Mouse (Mus musculus) spleen, postnatal 36 days (tissue): ENCODE data around the gene Zfp810.
A peak's percentile ranks its signal among the peaks of the same experiment; 100 is the strongest.
"Not testable (repeated sequence)": the region's sequence is repeated elsewhere in the genome, so short reads cannot be mapped to it uniquely, and the experiment has no call there.

Experiments used
- DNase-seq, 2 experiments: peaks; one replicate each; pipeline ENCODE4 v3.0.0; 2022; ENCODE audit warnings: low spot score in 2 of 2, mixed read lengths in 1 of 2

The Zfp810 gene

DNA sequence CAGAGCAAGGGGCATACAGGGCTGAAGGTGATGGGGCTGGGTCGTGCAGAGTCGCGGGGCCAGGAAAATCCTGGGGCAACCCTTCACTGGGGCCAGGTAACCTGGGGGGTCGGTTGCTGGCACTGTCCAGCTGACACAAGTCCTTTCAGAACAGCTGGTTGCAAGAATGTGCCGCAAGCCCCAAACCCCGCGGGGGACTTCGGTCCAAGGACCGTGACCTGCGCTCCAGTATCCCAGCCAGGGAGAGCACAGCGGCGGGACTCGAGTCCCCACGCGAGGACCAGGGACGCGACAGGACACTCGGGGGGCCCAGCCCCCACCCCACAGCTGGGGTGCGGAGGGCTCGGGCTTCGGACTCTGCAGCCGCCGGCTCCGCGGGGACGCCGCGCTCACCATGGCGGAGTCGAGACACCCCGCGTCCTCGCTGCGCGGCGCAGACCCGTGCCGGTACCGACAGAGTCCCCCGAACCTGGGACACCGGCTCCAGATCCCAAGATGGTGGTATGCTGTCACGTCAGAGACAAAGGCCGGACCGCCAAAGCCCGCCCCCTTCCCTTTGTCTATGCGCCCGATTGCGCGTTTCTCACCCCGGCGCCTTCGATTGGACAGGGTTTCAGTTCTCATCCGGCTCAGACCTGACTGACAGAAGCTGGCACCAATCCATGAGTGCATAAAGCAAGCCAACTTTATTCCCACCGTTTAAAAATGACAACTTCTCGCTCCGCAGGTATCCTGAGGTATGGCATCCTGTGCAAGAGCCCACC lies at the start of gene Zfp810:
Gene Zfp810 (minus strand): TSS at position 493 of the 764 bp plus-strand sequence.
- peak; percentile 94 for DNase-seq

DNA sequence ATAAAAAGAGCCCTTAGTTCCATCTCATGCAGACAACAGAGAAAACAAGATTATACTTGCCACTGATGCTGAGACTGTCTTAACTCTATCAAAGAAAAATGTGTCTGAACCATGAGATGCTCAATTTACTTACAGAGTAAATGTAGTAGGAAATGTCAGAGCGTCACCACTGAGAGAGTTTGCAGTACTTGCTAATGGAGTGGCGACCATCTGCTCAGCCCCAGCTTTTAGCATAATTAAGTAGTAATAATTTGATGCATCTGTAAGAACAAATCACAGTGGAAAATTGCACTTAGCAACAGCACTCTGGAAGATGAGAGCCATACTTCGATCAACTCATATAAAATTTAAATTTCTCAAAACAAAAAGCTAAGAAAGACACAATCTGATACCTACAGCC lies 48.5 kb upstream of the Zfp810 start:
- no peak for DNase-seq

DNA sequence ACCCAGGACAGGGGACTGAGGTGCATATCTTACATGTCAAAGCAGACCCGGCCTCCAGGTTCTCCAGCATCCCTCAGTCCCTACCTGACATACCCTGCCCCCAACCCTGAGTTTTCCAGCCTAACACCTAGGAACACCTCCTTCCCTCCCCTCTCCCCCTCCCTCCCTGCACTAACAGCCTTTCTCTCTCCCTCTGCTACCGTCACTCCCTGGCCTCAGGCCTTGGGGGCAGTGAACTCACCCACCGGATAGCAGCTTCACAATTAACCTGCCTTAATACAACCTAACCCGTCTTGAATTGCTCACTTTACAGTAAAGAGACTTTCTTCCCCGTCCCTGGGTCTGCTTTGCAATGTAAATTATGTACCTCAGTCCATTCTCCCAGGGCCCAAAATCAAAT lies 46.5 kb upstream of the Zfp810 start:
- no peak for DNase-seq

DNA sequence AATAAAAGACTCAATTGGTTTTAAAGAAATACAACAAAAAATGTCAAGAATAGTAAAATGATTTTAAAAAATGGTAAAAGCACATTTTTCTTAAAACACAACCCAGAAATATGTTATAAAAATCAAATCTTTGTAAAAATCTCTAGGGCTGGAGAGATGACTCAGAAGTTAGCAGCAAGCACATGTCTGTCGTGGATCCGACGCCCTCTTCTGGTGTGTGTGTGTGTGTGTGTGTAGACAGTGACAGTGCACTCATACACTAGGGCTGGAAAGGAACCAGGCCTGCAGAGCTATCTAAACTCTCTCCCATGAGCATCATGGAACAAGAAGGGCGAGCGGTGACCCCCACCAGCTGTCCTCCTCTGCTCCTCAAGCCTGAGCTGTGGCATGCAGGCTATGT lies 46.0 kb upstream of the Zfp810 start:
- DNase-seq, result no peak

DNA sequence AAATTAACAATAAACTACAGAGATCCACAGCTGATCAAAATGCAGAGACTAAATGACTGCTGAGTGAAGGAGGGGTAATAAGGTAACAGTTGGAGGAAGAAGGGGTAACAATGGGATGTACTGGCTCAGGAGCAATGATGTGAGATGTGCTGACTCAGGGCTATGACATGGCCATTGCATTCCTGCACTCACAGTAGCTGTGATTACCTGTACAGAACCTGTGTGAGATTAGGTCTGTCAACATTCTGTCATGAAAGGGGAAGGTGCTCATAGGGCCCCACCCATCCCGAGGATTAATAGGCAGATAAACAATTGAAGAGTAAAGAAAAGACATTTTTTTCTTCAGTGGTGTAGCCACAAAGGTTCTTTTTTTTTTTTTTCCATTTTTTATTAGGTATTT lies 32.9 kb upstream of the Zfp810 start:
- no peak for DNase-seq

DNA sequence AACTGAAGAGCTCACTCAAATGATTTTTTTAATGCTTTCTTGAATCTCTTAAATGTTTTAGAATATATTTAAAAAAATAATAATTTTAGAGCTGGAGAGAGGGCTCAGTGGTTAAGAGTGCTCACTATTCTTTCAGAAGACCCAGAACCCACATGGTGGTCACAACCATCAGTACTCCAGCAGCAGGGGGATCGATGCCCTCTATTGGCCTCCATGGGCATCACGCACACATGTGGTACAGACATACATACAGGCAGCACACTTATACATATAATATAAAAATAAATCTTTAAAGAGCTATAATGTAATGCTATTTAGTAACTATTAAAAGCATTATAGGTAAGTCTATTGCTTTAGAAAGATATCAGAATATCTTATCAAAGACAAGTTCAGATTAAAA lies 29.8 kb upstream of the Zfp810 start:
- DNase-seq, result no peak

DNA sequence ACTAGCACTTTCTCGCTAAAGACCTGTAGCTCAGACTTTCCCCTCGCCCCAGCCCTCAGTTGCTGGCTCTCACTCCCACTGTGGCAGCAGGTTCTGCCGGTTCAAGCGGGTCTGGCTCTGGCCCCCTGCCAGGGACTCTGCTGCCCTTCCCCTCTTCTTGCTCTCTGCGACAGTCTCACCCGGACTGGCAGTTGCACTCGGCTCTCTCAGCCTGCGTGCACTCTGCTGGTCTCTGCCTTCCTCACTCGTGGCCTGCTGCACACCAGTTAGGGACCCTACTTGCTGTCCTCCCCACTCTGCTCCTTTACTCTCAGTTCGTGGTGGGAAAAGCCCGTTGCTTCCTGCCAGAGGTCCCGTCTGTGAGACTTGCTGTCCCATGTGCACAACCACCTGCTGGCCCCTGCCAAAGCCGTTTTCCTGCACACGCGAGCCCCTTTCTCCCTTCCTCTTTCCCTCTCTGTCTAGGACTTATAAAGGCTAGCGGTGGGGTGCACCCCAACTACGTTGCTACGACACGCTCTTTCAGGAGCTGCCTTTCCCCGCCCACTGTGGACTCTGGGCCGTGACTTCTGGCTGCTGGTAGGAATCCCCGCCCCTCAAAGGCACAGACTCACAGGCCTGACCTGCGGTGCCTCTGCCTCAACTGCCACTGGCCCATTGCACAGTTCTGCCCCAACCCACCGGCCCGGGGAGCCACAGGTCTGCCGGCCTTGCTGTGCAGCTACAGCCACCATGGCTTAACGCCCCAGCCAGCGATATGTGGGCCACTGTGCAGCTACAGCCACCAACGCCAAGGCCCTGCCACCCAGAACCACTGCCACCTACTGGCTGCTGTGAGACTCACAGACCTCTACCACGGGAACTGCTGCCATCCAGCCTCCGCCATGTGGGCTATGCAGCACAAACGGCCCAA lies 20.3 kb upstream of the Zfp810 start:
- peak; percentile 88 to 89 for DNase-seq

DNA sequence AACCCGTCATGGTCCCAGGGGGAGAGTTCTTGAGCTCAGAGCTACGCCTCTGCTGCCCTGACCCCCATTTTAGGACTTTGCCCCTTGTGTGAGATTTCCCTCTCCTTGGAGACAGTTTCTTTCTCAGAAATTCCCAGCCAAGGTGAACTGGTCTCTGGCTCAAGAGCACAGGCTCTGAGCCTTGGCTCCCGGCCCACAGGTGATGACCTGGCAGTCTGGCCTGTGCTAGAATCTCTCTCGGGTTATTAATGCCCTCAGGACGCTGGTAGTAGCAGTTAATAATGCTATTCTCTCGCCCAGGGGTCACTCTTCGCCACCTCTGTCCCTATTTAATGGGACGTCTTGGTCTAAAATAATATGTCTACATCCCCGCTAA lies 19.6 kb upstream of the Zfp810 start:
- no peak for DNase-seq

DNA sequence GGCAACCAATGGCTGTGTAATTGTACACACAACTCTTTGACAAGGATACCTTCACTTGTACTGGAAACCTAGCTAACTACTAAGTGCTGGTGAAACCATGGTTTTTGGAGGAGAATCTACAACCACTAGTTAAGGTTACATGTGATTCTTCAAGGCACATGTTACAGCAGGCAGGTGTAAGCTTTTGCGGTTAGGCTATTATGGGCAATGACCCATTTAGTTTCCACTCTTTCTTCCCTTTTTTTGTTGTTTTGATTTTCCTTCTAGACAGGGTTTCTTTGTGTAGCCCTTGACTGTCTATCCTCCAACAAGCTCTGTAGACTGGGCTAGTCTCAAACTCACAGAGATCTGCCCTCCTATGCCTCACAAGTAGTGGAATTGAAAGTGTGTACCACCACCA lies 17.1 kb upstream of the Zfp810 start:
- peak; percentile 44 to 55 for DNase-seq

DNA sequence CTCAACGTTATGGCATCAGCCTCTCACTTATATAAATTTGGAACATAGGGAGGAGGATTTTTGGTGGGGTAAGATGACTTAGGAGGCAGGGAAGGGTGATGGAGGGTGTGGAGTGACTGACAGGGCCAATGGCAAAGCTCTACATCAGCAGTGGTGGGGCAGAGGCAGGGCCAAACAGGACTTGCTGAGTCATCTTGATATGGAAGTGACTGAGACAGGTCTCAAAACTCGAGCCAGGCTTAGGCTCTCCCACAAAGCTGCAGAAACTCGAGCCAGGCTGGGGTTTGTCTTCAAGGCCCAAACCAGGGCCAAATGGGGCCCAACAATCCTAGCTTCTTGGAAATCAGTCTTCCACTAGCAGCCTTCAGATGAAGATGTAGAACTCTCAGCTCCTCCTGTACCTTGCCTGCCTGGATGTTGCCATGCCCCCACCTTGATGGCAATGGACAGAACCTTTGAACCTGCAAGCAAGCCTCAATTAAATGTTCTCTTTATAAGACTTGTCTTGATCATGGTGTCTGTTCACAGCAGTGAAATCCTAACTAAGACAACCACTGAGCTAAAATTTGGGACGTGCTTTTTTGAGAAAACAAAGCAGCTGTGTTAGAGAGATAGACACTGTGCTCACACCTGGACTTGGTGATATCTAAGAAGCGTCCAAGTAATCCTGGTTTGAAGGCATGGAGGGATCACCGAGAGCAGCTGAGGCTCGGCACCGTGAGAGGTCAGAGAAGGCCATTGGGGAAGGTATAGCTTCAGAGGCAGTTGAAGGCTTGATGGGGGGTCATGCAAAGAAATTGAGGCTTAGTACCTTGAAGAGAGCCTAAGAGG lies 15.1 kb upstream of the Zfp810 start:
- DNase-seq, result no peak

DNA sequence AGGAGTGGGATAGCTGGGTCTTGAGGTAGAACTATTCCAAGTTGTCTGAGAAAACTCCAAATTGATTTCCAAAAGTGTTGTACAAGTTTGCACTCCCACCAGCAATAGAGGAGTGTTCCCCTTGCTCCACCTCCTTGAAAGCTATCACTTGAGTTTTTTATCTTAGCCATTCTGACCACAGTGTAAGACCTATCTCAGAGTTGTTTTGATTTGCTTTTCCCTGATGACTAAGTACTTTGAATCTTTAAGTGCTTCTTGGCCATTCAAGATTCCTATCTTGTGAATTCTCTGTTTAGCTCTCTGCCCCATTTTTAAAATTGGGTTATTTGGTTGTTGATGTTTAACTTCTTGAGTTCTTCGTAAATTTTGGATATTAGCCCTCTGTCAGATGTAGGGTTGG lies 11.7 kb upstream of the Zfp810 start:
- DNase-seq, result no peak

DNA sequence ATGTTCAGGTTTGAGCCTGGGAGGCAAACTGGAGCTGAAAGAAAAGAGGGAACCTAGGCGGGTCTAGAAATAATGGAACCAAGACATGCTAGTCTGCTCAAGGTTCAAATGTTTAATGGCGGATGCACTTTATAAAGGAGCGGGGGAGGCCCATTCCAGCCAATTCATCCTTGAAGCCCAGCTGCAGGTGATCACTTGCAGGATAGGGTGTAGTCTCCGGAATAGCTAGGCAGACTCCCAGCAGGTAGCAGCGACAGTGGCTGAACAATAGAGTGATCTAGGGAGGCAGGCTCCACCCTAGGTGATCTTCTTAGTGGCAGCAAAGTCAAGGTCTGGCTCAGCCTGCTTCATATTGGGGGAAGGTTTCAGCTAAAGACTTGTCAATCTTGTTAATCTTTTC lies 8.6 kb upstream of the Zfp810 start:
- DNase-seq, result not testable (repeated sequence)

DNA sequence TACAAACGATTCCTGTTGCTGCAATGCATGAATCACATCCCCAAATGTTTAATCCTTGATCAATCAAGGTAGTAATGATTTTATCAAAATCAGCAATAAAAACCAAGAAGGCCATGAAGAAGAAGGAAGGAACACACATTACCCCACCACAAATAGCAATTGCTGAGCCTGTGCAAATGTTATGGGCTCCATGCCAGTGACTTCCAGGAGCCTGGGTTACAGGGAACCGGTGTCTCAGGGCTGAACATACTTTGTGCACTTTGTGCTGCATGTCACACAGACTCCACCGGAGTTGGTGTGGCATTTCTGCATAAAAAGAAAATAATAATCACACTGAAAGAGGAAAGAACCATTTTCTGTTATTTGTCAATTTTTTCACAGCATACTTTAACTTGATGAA lies 6.6 kb upstream of the Zfp810 start:
- no peak for DNase-seq

DNA sequence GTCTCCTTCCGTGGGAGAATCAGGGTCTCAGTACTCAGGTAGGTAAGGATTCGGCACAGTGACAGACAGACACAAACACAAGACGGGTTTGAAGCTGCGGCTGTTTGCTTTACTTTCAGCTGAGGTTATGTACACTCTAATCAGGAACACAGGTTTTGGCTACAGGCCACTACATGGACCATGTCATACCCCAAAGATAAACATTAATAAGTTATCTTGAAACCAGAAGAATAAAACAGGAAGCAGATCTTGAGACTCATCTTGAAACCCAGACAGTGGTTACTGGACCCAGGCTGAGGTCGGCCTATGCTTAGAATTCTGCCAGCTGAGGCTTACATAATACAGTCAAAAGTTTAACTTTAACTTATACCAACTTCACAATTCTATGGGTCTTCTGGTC lies 5.8 kb upstream of the Zfp810 start:
- DNase-seq, result peak in 1 of 2 experiments; percentile 14

DNA sequence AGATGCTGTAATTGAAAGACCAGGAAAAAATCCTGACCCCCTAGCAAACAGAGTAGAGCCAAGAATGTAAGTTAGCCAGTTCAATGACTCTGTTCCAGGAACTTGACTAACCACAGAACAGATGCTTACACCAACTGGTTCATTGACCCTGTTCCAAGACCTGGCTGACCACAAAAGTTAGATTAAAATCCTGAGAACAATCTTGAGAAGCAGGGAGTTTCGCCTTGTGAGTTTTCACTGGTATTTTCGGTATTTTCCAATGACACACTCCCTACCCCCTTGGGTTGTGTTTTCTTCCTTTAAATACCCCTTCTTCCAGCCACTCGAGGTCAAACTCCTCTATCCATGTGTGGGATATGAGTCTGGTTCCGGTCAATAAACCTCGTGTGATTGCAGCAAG lies 2.2 kb upstream of the Zfp810 start:
- DNase-seq, result no peak

DNA sequence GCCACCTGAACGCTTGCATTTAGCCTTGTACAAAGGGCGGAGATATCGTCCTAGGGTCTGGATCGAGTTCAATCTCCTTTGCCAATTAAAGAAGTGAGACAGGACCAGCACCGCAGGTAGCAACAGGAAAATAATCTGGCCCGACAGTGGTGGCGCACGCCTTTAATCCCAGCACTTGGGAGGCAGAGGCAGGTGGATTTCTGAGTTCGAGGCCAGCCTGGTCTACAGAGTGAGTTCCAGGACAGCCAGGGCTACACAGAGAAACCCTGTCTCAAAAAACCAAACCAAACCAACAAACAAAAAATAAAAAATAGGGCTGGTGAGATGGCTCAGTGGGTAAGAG lies 443 bp upstream of the Zfp810 start:
- not testable (repeated sequence) for DNase-seq

DNA sequence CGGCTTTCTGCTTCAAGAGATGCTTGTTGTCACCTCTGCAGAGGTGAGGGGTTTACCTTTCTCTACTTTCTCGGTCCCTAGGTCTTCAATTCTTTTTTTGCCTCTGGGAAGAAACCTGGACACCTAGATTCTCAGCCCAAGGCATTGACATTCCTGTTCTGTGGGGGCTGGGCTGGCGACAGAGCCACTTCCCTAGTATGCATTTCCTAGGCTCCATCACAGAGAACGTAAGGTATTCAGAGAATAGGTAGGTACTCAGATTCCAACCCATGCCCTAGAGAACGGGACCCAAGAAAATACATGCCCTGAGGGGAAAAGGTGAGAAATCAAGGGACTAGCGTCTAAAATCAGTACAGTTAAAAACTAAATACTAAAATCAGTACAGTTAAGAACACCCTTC lies 722 bp downstream of the Zfp810 start:
- no peak for DNase-seq

DNA sequence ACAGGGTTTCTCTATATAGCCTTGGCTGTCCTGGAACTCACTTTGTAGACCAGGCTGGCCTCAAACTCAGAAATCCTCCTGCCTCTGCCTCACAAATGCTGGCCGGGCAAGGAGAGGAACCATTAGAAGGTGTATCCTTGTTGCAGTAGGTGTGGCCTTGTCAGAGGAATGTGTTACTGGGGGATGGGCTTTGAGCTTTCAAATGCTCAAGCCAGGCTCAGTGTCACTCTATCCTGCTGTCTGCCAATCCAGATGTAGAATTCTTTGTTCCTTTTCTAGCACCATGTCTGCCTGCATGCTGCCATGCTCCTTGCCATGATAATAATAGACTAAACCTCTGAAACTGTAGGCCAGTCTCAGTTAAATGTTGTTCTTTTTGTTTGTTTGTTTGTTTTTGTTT lies 5.2 kb downstream of the Zfp810 start:
- no peak for DNase-seq

DNA sequence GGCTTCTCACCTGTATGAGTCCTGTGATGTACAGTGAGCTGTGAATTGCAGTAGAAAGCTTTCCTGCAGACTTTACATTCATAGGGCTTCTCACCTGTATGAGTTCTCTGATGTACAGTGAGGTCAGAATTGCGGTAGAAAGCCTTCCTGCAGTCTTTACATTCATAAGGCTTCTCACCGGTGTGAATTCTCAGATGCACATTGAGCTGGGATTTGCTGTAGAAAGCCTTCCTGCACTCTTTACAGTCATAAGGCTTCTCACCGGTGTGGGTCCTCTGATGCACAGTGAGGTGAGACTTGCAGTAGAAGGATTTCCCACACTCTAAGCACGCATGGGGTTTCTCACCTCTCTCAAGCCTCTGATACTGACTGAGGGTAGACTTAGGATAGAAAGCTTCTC lies 28.7 kb downstream of the Zfp810 start:
- DNase-seq, result no peak

DNA sequence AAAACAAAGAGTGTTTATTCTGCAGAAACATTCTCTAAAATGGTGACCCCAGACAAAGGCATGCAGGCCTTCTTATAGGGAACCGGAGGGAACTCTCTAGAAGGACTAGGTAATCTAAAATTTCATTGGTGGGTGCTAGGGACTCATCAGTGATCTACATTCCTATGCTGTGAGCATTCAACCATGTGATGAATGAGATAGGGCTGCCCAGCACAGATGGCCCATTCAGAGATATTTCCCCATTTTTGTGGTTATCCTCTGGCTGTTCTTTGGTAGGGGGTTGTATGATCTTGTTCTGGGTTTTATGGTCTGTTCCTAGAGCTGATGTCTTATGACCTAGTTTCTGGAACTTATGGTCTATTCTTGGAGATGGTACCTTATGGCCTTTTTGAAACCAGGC lies 38.6 kb downstream of the Zfp810 start:
- DNase-seq, result no peak

DNA sequence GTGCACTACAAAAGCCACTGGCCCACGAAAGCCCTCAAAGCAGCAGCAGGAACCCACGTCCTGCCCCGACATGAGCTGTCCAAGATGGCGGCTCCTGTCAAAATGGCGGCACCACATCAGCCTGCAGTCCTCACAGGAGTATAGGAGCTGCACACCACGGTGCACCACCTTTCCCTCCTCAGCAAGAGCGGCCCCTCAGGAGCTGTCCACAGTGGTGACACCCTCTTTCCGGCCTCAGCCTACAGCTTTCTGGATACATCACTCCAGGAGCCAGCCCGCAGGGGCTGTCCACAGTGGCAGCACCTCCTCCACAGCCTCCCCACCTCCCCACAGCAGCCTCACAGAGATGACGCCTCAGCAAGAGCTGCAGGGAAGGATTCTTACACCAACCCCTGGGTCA lies 44.8 kb downstream of the Zfp810 start:
- no peak for DNase-seq

DNA sequence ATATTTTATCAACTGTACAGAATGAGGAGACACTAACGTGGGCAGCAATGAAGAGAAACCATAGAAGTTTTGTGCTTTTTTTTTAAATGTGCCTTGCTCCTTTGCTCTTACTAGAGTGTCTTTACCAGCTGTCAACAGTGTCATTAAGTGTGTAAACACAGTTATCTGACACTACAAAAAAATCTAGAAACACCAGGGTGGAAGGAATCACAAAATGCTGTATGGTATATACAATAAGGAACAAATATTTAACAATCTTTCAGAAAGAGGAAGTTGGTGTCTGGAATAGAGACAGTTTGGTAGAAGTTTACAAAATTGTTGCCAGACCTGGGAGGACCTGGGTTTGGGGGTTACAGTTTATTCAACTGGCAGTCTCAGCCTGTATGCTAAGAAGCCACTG lies 45.9 kb downstream of the Zfp810 start:
- DNase-seq, result no peak

DNA sequence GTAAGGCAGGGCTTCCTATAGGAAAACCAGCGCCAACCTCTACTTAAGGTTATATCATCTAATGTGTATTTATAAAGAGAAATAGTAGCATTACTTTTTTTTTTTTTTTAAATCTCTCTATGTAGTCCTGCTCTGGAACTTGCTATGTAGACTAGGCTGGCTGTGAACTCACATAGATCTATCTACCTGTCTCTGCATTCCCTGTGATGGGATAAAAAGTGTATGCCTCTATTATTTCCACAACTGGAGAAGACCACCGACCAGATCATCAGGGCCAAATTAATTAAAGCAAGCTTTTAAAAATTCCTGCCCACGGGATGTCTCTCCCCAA lies 47.4 kb downstream of the Zfp810 start:
- no peak for DNase-seq
